ENCODE assay signal across 1 mouse cellular context in the genomic region with DNA sequence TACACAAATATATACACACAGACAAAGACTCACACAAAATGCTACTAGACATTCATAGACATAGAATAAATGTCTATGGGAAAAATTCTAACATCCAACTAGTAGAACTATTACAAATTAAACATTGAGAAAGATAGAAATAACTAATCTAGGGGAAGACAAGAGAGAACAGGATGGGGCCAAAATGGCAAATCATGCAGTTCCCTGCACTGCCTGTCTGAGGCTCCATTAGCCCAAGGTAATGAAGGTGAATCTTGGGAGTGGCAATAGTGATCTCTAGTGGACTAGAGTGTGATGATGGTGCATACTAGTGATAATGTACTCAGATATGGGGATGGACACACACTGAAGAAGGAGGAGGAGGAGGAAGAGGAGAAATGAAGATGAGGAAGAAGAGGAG.
TF ChIP-seq lines count a peak whose summit lies in the region.

No protein-coding gene starts in this region.

TF ChIP-seq in CH12.LX, 34 proteins besides CTCF, POLR2A, EP300 and RAD21:
- TF ChIP-seq CHD1 (IDR thresholded peaks at IDR 0.05; ENCODE audit: low read depth, low read length) (no peak), MAFK (IDR thresholded peaks at IDR 0.05; ENCODE audit: insufficient replicate concordance, low read length) (no peak), ZNF384 (IDR thresholded peaks at IDR 0.05; ENCODE audit: low read depth, low read length) (no peak), ZC3H11A (IDR thresholded peaks at IDR 0.05; ENCODE audit: low read depth, low read length) (no peak), RCOR1 (conservative IDR thresholded peaks at IDR 0.05; ENCODE audit: low read depth, low read length) (no peak), SMC3 (IDR thresholded peaks at IDR 0.05; ENCODE audit: low read depth, low read length) (no peak), MAZ (IDR thresholded peaks at IDR 0.05; ENCODE audit: low read depth, low read length) (no peak), HCFC1 (IDR thresholded peaks at IDR 0.05; ENCODE audit: low read depth, low read length) (no peak), ZMIZ1 (IDR thresholded peaks at IDR 0.05; ENCODE audit: low read depth, low read length) (no peak), ELF1 (IDR thresholded peaks at IDR 0.05; ENCODE audit: low read depth, low read length) (no peak), GABPA (IDR thresholded peaks at IDR 0.05; ENCODE audit: insufficient replicate concordance, low read depth, low read length) (no peak), IRF4 (IDR thresholded peaks at IDR 0.05; ENCODE audit: low read depth, low read length) (no peak), UBTF (IDR thresholded peaks at IDR 0.05; ENCODE audit: low read depth, low read length) (no peak), NRF1 (IDR thresholded peaks at IDR 0.05; ENCODE audit: low read depth, low read length) (no peak), PAX5 (IDR thresholded peaks at IDR 0.05; ENCODE audit: low read length) (no peak), JUN (IDR thresholded peaks at IDR 0.05; ENCODE audit: insufficient read depth, low read depth, low read length) (no peak), TCF12 (IDR thresholded peaks at IDR 0.05; ENCODE audit: low read depth, low read length) (no peak), POLR2AphosphoS2 (IDR thresholded peaks at IDR 0.05; ENCODE audit: low read depth, low read length) (no peak)
